Mouse (Mus musculus): Measurements from ENCODE around the gene Rab11a.

Gene Rab11a

DNA sequence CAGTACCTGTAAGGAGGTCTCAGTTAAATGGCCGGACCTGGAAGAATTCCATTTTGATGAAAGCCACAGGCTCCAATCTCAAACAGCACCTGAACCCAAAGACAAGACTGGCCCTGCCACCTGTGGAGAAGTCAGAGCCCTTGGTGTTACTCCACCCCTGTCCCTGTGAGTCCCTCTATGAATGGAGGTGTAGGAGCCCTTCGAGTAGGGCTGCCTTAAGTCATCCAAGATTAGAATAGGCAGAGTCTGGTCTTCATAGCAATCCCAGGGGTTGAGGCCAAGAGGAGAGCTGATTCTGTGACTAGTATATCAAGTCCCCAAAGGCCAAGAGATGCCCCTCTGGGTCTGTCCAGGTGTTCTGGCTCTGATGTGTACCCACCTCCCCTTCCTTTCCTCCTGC, 46.8 kb downstream of the Rab11a start:
- DNase-seq = no peak

DNA sequence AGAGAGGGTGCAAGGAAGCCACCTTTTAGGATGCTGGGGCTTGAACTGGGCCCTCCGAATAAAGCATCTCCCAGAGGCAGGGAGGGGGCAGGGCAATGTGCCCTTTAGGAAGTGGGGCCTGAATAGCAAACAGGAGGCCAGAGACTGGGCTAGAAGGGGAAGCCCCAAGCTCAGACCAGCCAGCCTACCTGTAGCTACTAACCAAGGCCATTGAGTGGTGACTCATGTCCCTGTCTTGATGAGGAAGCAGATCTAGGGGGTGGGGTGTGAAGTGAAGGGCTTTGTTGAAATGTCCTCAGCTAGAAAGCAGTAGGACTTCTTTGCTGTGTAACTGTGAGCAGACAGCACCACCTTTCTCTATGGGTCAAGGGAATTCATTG, 49.6 kb downstream of the Rab11a start:
- DNase-seq = no peak

DNA sequence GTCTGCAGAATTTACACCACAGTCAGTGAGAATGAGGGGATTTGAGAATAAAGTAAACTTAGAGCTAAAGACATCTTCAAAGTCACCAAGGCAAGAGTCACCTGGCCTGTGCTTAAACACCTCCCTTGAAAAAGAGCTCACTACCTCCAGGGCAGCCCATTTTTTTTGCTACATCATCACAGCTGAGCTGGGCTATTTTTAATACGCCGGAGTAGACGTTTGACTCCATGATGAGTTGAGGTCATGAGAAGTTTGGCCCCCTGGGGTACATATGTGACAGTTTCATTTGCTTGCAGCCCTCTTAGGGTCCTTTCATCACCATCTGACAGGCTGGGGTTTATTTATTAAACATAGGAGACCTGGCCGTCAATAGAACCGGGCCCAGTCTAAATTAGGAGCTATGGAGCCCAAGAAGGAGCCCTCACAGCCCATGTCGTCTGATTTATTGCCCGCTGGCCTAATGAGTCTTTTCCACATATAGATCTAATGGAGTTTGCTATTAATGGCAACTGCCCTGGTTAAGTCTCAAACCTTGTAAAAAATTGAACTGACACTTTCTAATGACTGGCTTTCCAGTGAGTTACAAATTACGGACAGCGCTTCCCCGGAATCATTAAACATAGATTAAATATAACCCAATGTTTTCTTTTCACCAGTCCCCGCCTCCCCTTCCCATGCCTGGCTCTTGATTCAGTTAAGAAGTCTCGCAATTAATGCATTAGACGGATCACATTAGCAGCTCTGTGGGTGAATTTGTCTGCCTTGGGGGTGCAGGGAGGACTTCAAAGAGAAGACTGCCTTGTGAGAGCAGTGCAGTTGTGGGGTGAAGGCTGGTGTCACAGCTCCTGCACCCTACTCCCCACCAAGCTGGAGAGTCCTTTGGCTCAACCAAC, 50.2 kb downstream of the Rab11a start:
- DNase-seq = no peak

DNA sequence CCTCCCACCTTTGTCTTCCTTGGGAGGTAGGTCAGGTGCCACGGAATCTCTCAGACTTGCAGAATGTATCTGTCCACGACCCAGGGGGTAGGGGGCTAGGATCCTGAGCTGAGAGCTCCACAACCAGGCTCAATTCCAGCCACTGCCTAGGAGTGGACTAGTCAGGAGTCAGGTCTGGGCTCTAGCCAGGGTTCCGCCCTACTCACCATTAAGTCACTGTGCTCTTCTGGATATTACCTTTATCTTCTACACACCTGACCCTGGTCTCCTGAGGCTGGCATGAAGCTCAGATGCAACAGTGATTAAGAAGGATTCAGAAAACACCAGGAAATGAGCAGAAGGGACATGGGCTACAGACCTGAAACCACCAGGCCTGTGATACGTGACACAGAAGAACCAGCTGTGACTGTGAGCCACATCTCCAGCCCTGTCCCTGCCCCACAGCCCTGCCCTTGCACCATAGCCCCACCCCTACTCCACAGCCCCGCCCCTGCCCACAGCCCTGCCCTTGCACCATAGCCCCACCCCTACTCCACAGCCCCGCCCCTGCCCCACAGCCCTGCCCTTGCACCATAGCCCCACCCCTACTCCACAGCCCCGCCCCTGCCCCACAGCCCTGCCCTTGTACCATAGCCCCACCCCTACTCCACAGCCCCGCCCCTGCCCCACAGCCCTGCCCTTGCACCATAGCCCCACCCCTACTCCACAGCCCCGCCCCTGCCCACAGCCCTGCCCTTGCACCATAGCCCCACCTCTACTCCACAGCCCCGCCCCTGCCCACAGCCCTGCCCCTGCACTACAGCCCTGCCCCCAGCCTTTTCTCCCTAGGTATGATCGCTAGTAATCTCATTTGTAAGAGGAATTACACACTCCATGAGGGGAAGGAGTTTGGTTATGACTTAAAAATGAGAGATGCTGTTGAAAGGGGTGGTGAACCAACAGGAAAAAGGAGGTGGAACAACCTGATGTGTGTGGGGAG, 65.9 kb downstream of the Rab11a start:
- DNase-seq = peak; percentile 16

DNA sequence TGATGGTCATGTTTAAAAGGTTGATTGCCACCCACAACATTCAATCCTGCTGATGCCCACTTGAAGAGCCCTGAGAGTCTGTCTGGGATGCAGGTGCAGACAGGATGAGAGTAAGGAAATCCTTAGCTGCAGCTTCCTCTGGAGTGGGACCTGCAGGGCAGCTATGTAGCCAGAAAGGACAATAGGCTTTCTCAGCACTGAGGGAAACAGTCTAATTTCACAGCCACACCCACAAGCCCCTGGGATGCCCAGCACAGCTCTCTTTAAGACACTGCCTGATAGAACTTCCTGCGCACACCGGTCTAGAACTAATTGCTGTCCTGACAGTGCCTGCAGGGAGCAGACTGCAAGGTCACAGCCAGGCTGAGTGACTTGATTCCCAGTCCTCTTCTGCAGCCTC, 69.6 kb downstream of the Rab11a start:
- DNase-seq = no peak

DNA sequence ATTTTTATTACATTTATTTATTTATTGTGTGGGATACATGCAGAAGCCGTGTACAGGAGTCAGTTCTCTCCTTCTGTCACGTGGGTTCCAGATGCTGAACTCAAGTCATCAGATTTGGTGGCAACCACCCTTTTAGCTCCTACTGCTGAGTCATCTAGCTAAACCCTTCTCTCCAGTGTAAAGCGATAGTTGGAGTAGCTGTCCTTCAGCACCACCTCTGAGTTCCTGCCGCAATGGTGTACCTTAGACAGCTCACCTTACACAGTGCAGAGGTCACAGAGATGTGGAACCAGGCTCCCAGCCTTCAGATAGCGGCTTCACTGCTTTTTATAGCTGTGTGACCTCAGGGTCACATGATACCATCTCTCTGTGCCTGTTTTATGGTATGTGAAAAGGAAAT, 70.0 kb downstream of the Rab11a start:
- DNase-seq = peak; percentile 11

DNA sequence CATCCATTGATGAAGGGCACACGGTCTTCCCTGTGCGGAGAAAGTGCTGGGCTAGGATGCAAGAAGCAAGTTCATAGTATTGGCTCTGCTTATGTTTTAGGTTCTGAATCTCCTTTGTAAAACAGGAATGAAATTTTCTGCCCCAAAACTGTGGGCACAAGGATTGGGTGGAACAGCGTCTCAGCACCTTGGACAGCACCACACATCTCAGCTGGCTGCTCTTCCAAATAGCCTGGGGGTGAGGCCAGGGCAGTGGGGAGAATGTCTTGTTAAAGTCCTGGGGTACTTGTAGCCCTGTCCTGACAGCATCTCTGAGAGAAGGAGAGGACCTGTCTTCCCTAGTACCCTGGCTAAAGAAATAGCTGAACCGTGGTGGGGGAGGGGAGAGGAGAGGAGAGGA, 71.0 kb downstream of the Rab11a start:
- DNase-seq = peak; percentile 38
